Mouse (Mus musculus): ENCODE measurements around the gene Tgm3. TPM values are rescaled to one million over a fixed set of nuclear protein-coding genes. Genes with fewer than 3 reads are reported as not detected.
A peak's percentile ranks its signal among the peaks of the same experiment; 100 is the strongest.

Tgm3 gene
- polyA plus RNA-seq, 1 experiment from 2014 or later, result not detected

- H3K27me3 ChIP-seq (replicated peaks; ENCODE audit: control insufficient read depth, insufficient read depth, low read length), result no peaks in the 10 kb centered on the region
- no peak overlapping the region for H3K4me2 ChIP-seq (ENCODE audit: low read length)
- H3K9ac ChIP-seq (ENCODE audit: low read length), result no peak overlapping the region
- no peaks in the 10 kb centered on the region for H3K9me3 ChIP-seq (replicated peaks; ENCODE audit: control insufficient read depth, low read length)
- H3K36me3 ChIP-seq (ENCODE audit: control insufficient read depth, insufficient read depth, low read length), result no peaks in the 10 kb centered on the region
- ATAC-seq, result no peak
- no peak for DNase-seq (ENCODE audit: low spot score)
- 87% methylated on average over 2 of the region's 2 CpGs for WGBS
- H3K4me3 ChIP-seq (ENCODE audit: low read depth, low read length), result no peak overlapping the region
- no peaks in the 10 kb centered on the region for H3K4me1 ChIP-seq (ENCODE audit: control insufficient read depth, insufficient read depth, low read length)
- no peak overlapping the region for H3K27ac ChIP-seq (ENCODE audit: low read depth, low read length)
Measured at GRCm38 (mm10) chr2:130009371-130009770, 2.8 kb upstream of the Tgm3 start.

DNA sequence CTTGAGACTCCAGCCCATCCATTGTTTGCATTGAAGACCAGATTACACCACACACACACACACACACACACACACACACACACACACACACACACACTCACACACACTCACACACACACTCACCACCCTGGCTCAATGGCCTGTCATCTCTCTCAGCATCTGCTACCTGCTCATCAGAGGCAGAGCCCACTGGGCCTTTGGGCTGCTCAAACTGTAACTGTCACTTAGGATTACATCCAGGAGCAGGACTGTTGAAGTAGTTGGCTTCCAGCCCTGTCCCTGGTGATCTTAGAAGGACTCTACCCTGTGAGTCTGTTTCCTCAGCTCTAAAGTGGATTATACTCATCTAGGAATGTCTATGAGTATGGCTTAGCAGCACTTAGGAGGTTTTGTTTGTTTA is 1.5 kb downstream of the Tgm3 start:
- Histone ChIP-seq H3K4me1 (ENCODE audit: control insufficient read depth, insufficient read depth, low read length) (no peaks in the 10 kb centered on the region), H3K27me3 (replicated peaks; ENCODE audit: control insufficient read depth, insufficient read depth, low read length) (no peaks in the 10 kb centered on the region), H3K36me3 (ENCODE audit: control insufficient read depth, insufficient read depth, low read length) (no peaks in the 10 kb centered on the region), H3K9me3 (replicated peaks; ENCODE audit: control insufficient read depth, low read length) (no peaks in the 10 kb centered on the region), H3K4me2 (ENCODE audit: low read length) (no peak overlapping the region), H3K4me3 (ENCODE audit: low read depth, low read length) (no peak overlapping the region), H3K9ac (ENCODE audit: low read length) (no peak overlapping the region), H3K27ac (ENCODE audit: low read depth, low read length) (no peak overlapping the region)
- ATAC-seq (no peak), DNase-seq (ENCODE audit: low spot score) (no peak)

DNA sequence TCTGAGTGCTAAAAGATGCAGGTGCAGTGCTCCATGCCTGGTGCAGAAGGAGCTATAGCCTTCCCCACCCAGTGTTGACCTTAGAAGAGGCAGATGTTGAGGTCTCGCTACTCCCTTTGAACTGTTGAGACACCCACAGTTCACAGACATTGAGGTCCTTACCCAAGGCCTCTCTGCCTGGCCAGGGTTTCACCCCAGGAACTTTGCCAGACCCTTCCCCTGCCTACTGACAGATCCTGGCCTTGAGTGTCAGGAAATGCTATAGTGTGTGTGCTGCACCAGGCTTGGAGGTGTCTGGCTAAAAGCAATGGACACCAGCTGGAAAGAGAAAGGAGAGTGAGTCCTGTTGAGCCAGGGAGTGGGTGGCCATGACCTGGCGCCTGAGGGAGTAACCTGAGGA is 3.0 kb downstream of the Tgm3 start:
- WGBS, result 90% methylated on average over 2 of the region's 2 CpGs
- Histone ChIP-seq H3K4me1 (ENCODE audit: control insufficient read depth, insufficient read depth, low read length) (no peaks in the 10 kb centered on the region), H3K36me3 (ENCODE audit: control insufficient read depth, insufficient read depth, low read length) (no peaks in the 10 kb centered on the region), H3K9ac (ENCODE audit: low read length) (no peak overlapping the region), H3K27me3 (replicated peaks; ENCODE audit: control insufficient read depth, insufficient read depth, low read length) (no peaks in the 10 kb centered on the region), H3K27ac (ENCODE audit: low read depth, low read length) (no peak overlapping the region), H3K9me3 (replicated peaks; ENCODE audit: control insufficient read depth, low read length) (no peaks in the 10 kb centered on the region), H3K4me2 (ENCODE audit: low read length) (no peak overlapping the region), H3K4me3 (ENCODE audit: low read depth, low read length) (no peak overlapping the region)
- DNase-seq (ENCODE audit: low spot score) (no peak), ATAC-seq (no peak)

DNA sequence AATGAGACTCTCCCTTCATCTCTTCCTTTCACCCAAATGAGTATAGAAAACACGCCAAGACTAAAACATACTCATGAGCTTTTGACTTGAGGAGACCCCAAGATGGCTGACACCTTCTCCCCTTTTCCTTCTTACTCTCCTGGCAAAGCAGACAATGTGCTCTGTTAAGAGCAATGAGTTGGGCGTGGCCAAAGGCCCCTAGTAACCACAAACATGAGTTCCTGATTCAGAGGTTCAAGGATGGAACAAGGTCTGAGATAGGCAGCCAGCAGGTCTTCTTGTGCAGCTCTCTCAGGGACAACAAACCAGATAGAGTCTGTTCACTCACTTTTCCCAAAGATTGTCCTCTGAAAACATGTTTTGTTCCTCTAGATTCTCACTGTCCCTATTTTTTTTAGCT is 5.9 kb downstream of the Tgm3 start:
- WGBS, result 86% methylated on average over 2 of the region's 2 CpGs
- Histone ChIP-seq H3K27me3 (replicated peaks; ENCODE audit: control insufficient read depth, insufficient read depth, low read length) (no peaks in the 10 kb centered on the region), H3K9me3 (replicated peaks; ENCODE audit: control insufficient read depth, low read length) (no peaks in the 10 kb centered on the region), H3K9ac (ENCODE audit: low read length) (no peak overlapping the region), H3K4me2 (ENCODE audit: low read length) (no peak overlapping the region), H3K36me3 (ENCODE audit: control insufficient read depth, insufficient read depth, low read length) (no peaks in the 10 kb centered on the region), H3K27ac (ENCODE audit: low read depth, low read length) (no peak overlapping the region), H3K4me3 (ENCODE audit: low read depth, low read length) (no peak overlapping the region), H3K4me1 (ENCODE audit: control insufficient read depth, insufficient read depth, low read length) (no peaks in the 10 kb centered on the region)
- DNase-seq (ENCODE audit: low spot score) (no peak), ATAC-seq (no peak)

- Histone ChIP-seq H3K4me1 (ENCODE audit: control insufficient read depth, insufficient read depth, low read length) (0 out of 2 replicates have a peak, but pooled peaks cover 5% of the 10 kb centered on the region), H3K36me3 (ENCODE audit: control insufficient read depth, insufficient read depth, low read length) (no peaks in the 10 kb centered on the region), H3K9ac (ENCODE audit: low read length) (no peak overlapping the region), H3K27ac (ENCODE audit: low read depth, low read length) (no peak overlapping the region), H3K9me3 (replicated peaks; ENCODE audit: control insufficient read depth, low read length) (no peaks in the 10 kb centered on the region), H3K4me2 (ENCODE audit: low read length) (no peak overlapping the region), H3K27me3 (replicated peaks; ENCODE audit: control insufficient read depth, insufficient read depth, low read length) (no peaks in the 10 kb centered on the region), H3K4me3 (ENCODE audit: low read depth, low read length) (no peak overlapping the region)
- 84% methylated on average over 4 of the region's 4 CpGs for WGBS
- no peak for DNase-seq (ENCODE audit: low spot score)
- no peak for ATAC-seq
Measured at GRCm38 (mm10) chr2:130027890-130028289, 15.7 kb downstream of the Tgm3 start.

- 93% methylated on average over 11 of the region's 11 CpGs for WGBS
- Histone ChIP-seq H3K9ac (ENCODE audit: low read length) (no peak overlapping the region), H3K36me3 (ENCODE audit: control insufficient read depth, insufficient read depth, low read length) (no peaks in the 10 kb centered on the region), H3K4me1 (ENCODE audit: control insufficient read depth, insufficient read depth, low read length) (0 out of 2 replicates have a peak, but pooled peaks cover 5% of the 10 kb centered on the region), H3K4me2 (ENCODE audit: low read length) (no peak overlapping the region), H3K27me3 (replicated peaks; ENCODE audit: control insufficient read depth, insufficient read depth, low read length) (no peaks in the 10 kb centered on the region), H3K9me3 (replicated peaks; ENCODE audit: control insufficient read depth, low read length) (no peaks in the 10 kb centered on the region), H3K4me3 (ENCODE audit: low read depth, low read length) (no peak overlapping the region), H3K27ac (ENCODE audit: low read depth, low read length) (no peak overlapping the region)
- DNase-seq (ENCODE audit: low spot score), result no peak
- ATAC-seq, result no peak
Measured at GRCm38 (mm10) chr2:130029826-130030225, 17.7 kb downstream of the Tgm3 start.

GRCm38 (mm10) chr2:130032661-130033060 is 20.5 kb downstream of the Tgm3 start:
- Histone ChIP-seq H3K27ac (ENCODE audit: low read depth, low read length) (peak overlapping the region; percentile 40), H3K9ac (ENCODE audit: low read length) (no peak overlapping the region), H3K27me3 (replicated peaks; ENCODE audit: control insufficient read depth, insufficient read depth, low read length) (no peaks in the 10 kb centered on the region), H3K4me2 (ENCODE audit: low read length) (no peak overlapping the region), H3K36me3 (ENCODE audit: control insufficient read depth, insufficient read depth, low read length) (no peaks in the 10 kb centered on the region), H3K4me3 (ENCODE audit: low read depth, low read length) (no peak overlapping the region), H3K4me1 (ENCODE audit: control insufficient read depth, insufficient read depth, low read length) (0 out of 2 replicates have a peak, but pooled peaks cover 5% of the 10 kb centered on the region), H3K9me3 (replicated peaks; ENCODE audit: control insufficient read depth, low read length) (no peaks in the 10 kb centered on the region)
- DNase-seq (ENCODE audit: low spot score), result peak; percentile 77
- peak; percentile 75 for ATAC-seq
- 26% methylated on average over 3 of the region's 3 CpGs for WGBS

DNA sequence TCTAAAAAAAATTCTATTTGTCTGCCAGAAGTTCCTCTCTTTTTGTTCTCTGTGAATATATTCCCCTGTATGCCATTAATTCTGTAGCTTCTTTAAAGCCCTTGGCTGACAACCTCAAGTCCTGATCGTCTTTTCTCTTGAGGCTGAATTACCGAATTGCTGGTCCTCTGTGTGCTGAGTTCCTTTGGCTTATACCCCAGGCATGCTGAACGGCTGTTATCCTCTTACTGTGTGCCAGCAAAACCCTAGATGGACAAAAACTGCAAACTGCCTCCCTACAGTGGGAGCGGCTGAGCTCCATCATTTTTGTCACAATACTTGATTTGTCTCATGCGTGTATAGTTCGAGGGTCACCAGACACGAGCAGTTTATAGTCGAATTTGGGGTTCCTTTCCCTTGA is 24.7 kb downstream of the Tgm3 start:
- no peaks in the 10 kb centered on the region for H3K9me3 ChIP-seq (replicated peaks; ENCODE audit: control insufficient read depth, low read length)
- H3K27ac ChIP-seq (ENCODE audit: low read depth, low read length), result no peak overlapping the region
- 67% methylated on average over 8 of the region's 8 CpGs for WGBS
- no peak overlapping the region for H3K9ac ChIP-seq (ENCODE audit: low read length)
- H3K36me3 ChIP-seq (ENCODE audit: control insufficient read depth, insufficient read depth, low read length), result no peaks in the 10 kb centered on the region
- H3K4me1 ChIP-seq (ENCODE audit: control insufficient read depth, insufficient read depth, low read length), result 0 out of 2 replicates have a peak, but pooled peaks cover 5% of the 10 kb centered on the region
- ATAC-seq, result no peak
- no peaks in the 10 kb centered on the region for H3K27me3 ChIP-seq (replicated peaks; ENCODE audit: control insufficient read depth, insufficient read depth, low read length)
- DNase-seq (ENCODE audit: low spot score), result peak; percentile 33
- H3K4me2 ChIP-seq (ENCODE audit: low read length), result no peak overlapping the region
- H3K4me3 ChIP-seq (ENCODE audit: low read depth, low read length), result no peak overlapping the region

DNA sequence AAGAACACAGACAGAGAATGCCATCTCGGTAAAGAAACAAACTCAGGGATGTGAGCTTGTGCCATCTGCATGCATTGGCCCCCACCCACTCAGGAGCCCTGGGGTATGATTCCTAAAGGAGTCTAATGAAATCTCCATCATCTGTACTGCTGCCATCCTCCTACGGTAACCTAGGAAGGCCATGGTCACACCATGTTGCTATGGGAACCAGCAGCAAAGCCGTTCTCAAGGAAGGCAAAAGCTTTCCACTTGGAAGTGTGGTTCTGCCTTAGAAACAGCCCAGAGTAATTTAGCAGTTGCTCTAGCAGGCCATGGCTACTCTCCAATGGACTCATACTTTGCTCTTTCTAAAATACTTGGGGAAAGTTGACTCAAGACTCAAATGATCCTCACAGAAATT is 26.8 kb downstream of the Tgm3 start:
- no peak overlapping the region for H3K9ac ChIP-seq (ENCODE audit: low read length)
- no peak for ATAC-seq
- no peak overlapping the region for H3K4me3 ChIP-seq (ENCODE audit: low read depth, low read length)
- 54% methylated on average over 3 of the region's 3 CpGs for WGBS
- no peak overlapping the region for H3K4me2 ChIP-seq (ENCODE audit: low read length)
- peak; percentile 14 for DNase-seq (ENCODE audit: low spot score)
- H3K27ac ChIP-seq (ENCODE audit: low read depth, low read length), result no peak overlapping the region
- H3K36me3 ChIP-seq (ENCODE audit: control insufficient read depth, insufficient read depth, low read length), result no peaks in the 10 kb centered on the region
- H3K9me3 ChIP-seq (replicated peaks; ENCODE audit: control insufficient read depth, low read length), result no peaks in the 10 kb centered on the region
- no peaks in the 10 kb centered on the region for H3K4me1 ChIP-seq (ENCODE audit: control insufficient read depth, insufficient read depth, low read length)
- no peaks in the 10 kb centered on the region for H3K27me3 ChIP-seq (replicated peaks; ENCODE audit: control insufficient read depth, insufficient read depth, low read length)
